Mouse (Mus musculus): Measurements from ENCODE around the gene Gdf11.

Gene Gdf11

GRCm38 (mm10) chr10:128910066-128910841 lies 18.7 kb upstream of the Gdf11 start:
- CTCF ChIA-PET: interaction anchor here in 3 of 4 experiments (0.6 to 1.9 kb wide), 8 partner anchors 13 to 304 kb away, joined by 3 to 8 read pairs (median 4); partner anchors contain the start of genes Bloc1s1 (in 1 of the 3), Itga7 (in 1 of the 3) and Rdh5 (in 1 of the 3)
- POLR2A ChIA-PET: interaction anchor here (0.6 to 9.2 kb wide), 33 partner anchors 9 to 536 kb away, joined by 3 to 132 read pairs (median 5); partner anchors contain the start of genes Cd63 (in 3 of the 4), Rdh5 (in 3 of the 4), Bloc1s1 (in 2 of the 4) and Esyt1 (in 1 of the 4)

GRCm38 (mm10) chr10:128909567-128910028 lies 18.1 kb upstream of the Gdf11 start:
- ChIA-PET POLR2A (interaction anchor here (0.6 to 9.2 kb wide), 48 partner anchors 9 to 542 kb away, joined by 3 to 132 read pairs (median 5); partner anchors contain the start of genes Cd63 (in 4 of the 4), Bloc1s1 (in 3 of the 4), Itga7 (in 2 of the 4) and Pa2g4 (in 2 of the 4)), CTCF (interaction anchor here in 3 of 4 experiments (0.6 to 1.9 kb wide), 8 partner anchors 14 to 1354 kb away, joined by 3 to 8 read pairs (median 3); partner anchors contain the start of genes Bloc1s1 (in 1 of the 3), Gdf11 (in 1 of the 3) and Rdh5 (in 1 of the 3))

GRCm38 (mm10) chr10:128908778-128909448 lies 17.4 kb upstream of the Gdf11 start:
- ChIA-PET CTCF (interaction anchor here (0.5 to 1.9 kb wide), 15 partner anchors 13 to 1353 kb away, joined by 3 to 8 read pairs (median 3); partner anchors contain the start of genes Bloc1s1 (in 1 of the 4), Gdf11 (in 1 of the 4) and Rdh5 (in 1 of the 4)), POLR2A (interaction anchor here (0.5 to 9.2 kb wide), 58 partner anchors 8 to 1928 kb away, joined by 3 to 132 read pairs (median 5); partner anchors contain the start of genes Cd63 (in 4 of the 4), Bloc1s1 (in 3 of the 4), Itga7 (in 2 of the 4) and Pa2g4 (in 2 of the 4))

- ChIA-PET POLR2A (interaction anchor here in 1 of 4 experiments (1.9 kb wide), 1 partner anchor 18 kb away, joined by 9 read pairs; the partner anchor contains the start of genes Bloc1s1 and Rdh5), CTCF (interaction anchor here in 1 of 4 experiments (0.7 kb wide), 1 partner anchor 804 kb away, joined by 3 read pairs; no protein-coding TSS in a partner anchor)
Measured at GRCm38 (mm10) chr10:128904812-128905211, 13.3 kb upstream of the Gdf11 start.

- ChIA-PET CTCF (interaction anchor here (0.5 to 3.8 kb wide), 12 partner anchors 11 to 1191 kb away, joined by 3 to 29 read pairs (median 5); no protein-coding TSS in a partner anchor), POLR2A (interaction anchor here in 3 of 4 experiments (0.6 to 4.6 kb wide), 23 partner anchors 10 to 634 kb away, joined by 3 to 34 read pairs (median 4); partner anchors contain the start of genes Bloc1s1 (in 1 of the 3), Cs (in 1 of the 3) and Pym1 (in 1 of the 3))
Measured at GRCm38 (mm10) chr10:128902409-128902988, 11.0 kb upstream of the Gdf11 start.

- CTCF ChIA-PET: interaction anchor here in 3 of 4 experiments (0.7 to 3.8 kb wide), 7 partner anchors 11 to 312 kb away, joined by 3 to 29 read pairs (median 5); partner anchors contain the start of gene Gdf11 (in 1 of the 3)
- POLR2A ChIA-PET: interaction anchor here (0.6 to 4.6 kb wide), 27 partner anchors 8 to 564 kb away, joined by 3 to 34 read pairs (median 4); partner anchors contain the start of genes Bloc1s1 (in 2 of the 4), Gdf11 (in 2 of the 4), Rab5b (in 2 of the 4) and Rdh5 (in 2 of the 4)
Measured at GRCm38 (mm10) chr10:128901409-128901808, 9.9 kb upstream of the Gdf11 start.

GRCm38 (mm10) chr10:128900698-128901097 lies 9.2 kb upstream of the Gdf11 start, which contains the start of gene Cd63:
Gene Cd63 (plus strand): TSS chr10:128900989.
- CTCF ChIA-PET: interaction anchor here in 3 of 4 experiments (0.6 to 3.8 kb wide), 6 partner anchors 13 to 279 kb away, joined by 3 to 29 read pairs (median 6); no protein-coding TSS in a partner anchor
- POLR2A ChIA-PET: interaction anchor here (0.6 to 4.6 kb wide), 28 partner anchors 8 to 532 kb away, joined by 3 to 34 read pairs (median 4); partner anchors contain the start of genes Bloc1s1 (in 2 of the 4), Gdf11 (in 2 of the 4), Rab5b (in 2 of the 4) and Rdh5 (in 2 of the 4)

GRCm38 (mm10) chr10:128899759-128900490 lies 8.4 kb upstream of the Gdf11 start:
- POLR2A ChIA-PET: interaction anchor here (0.7 to 4.6 kb wide), 25 partner anchors 9 to 1766 kb away, joined by 3 to 34 read pairs (median 4); partner anchors contain the start of genes Bloc1s1 (in 2 of the 4), Gdf11 (in 2 of the 4), Rdh5 (in 2 of the 4) and Pa2g4 (in 1 of the 4)
- CTCF ChIA-PET: interaction anchor here in 3 of 4 experiments (0.6 to 3.8 kb wide), 6 partner anchors 13 to 278 kb away, joined by 3 to 29 read pairs (median 6); no protein-coding TSS in a partner anchor

- ChIA-PET CTCF (interaction anchor here in 3 of 4 experiments (0.6 to 2.8 kb wide), 5 partner anchors 16 to 535 kb away, joined by 3 to 19 read pairs (median 4); no protein-coding TSS in a partner anchor), POLR2A (interaction anchor here in 2 of 4 experiments (1.2 to 4.0 kb wide), 6 partner anchors 12 to 77 kb away, joined by 3 to 23 read pairs (median 7); partner anchors contain the start of gene Ormdl2 (in 1 of the 2))
Measured at GRCm38 (mm10) chr10:128897501-128897900, 6.0 kb upstream of the Gdf11 start.

GRCm38 (mm10) chr10:128896807-128897206 lies 5.3 kb upstream of the Gdf11 start:
- ChIA-PET POLR2A (interaction anchor here in 2 of 4 experiments (0.8 to 4.0 kb wide), 14 partner anchors 12 to 272 kb away, joined by 3 to 23 read pairs (median 4); partner anchors contain the start of genes Bloc1s1 (in 1 of the 2) and Ormdl2 (in 1 of the 2)), CTCF (interaction anchor here (0.6 to 3.7 kb wide), 11 partner anchors 13 to 534 kb away, joined by 3 to 19 read pairs (median 8); no protein-coding TSS in a partner anchor)

- ChIA-PET CTCF (interaction anchor here (0.6 to 3.7 kb wide), 22 partner anchors 10 to 534 kb away, joined by 3 to 19 read pairs (median 4); partner anchors contain the start of gene Rdh5 (in 1 of the 4)), POLR2A (interaction anchor here in 2 of 4 experiments (0.6 to 4.0 kb wide), 23 partner anchors 10 to 557 kb away, joined by 3 to 23 read pairs (median 3); partner anchors contain the start of genes Bloc1s1 (in 2 of the 2), Myl6 (in 1 of the 2), Ormdl2 (in 1 of the 2) and Rps26 (in 1 of the 2))
Measured at GRCm38 (mm10) chr10:128895952-128896693, 4.6 kb upstream of the Gdf11 start.

GRCm38 (mm10) chr10:128895437-128895836 lies 3.9 kb upstream of the Gdf11 start:
- CTCF ChIA-PET: interaction anchor here (0.7 to 3.7 kb wide), 19 partner anchors 10 to 282 kb away, joined by 3 to 19 read pairs (median 4); partner anchors contain the start of gene Rdh5 (in 1 of the 4)
- POLR2A ChIA-PET: interaction anchor here in 3 of 4 experiments (0.5 to 4.0 kb wide), 18 partner anchors 10 to 556 kb away, joined by 3 to 23 read pairs (median 4); partner anchors contain the start of genes Bloc1s1 (in 1 of the 3), Myl6 (in 1 of the 3), Rps26 (in 1 of the 3) and Zc3h10 (in 1 of the 3)

- POLR2A ChIA-PET: interaction anchor here in 3 of 4 experiments (0.6 to 4.6 kb wide), 27 partner anchors 8 to 865 kb away, joined by 3 to 16 read pairs (median 4); partner anchors contain the start of genes Bloc1s1 (in 2 of the 3), Rdh5 (in 2 of the 3), Esyt1 (in 1 of the 3) and Ormdl2 (in 1 of the 3)
- CTCF ChIA-PET: interaction anchor here in 3 of 4 experiments (0.6 to 1.6 kb wide), 11 partner anchors 21 to 279 kb away, joined by 3 to 8 read pairs (median 3); partner anchors contain the start of genes Dgka (in 1 of the 3) and Suox (in 1 of the 3)
Measured at GRCm38 (mm10) chr10:128892246-128892645, 728 bp upstream of the Gdf11 start.
